Mouse (Mus musculus): ENCODE measurements around the gene Ednrb.

DNA sequence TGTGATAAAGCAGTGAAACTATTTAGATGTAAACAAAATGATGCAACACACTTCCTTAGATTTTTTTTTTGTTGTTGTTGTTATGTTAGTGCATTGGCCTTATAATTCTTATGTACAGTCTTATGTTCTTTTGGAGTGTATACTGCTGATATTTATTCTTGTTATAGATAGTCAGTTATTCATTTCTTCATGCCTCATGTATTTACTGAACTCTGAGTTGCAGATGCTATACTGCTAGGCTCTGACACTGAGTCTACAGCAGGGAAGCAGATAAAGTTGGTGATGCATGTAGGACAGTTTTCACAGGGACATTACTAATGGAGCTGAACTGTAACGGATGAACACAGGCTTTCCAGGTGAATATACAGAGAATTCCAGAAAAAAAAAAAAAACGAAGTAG, 32.9 kb upstream of the Ednrb start:
- TF ChIP-seq CTCF (IDR thresholded peaks at IDR 0.05), result no peak
- TF ChIP-seq EP300 (IDR thresholded peaks at IDR 0.05), result no peak

Measured in lung, postnatal 0 days (tissue).